ENCODE assay signal across 16 mouse cellular contexts in genomic region chr1:186905942-186906341, GRCm38 (mm10).
"Had no signal": no experiment of that assay in that cellular context is flagged by ENCODE, and none has a peak within 500 bp of the region (broad histone marks: within the 10 kb centered on the region; RNA-seq: fewer than 3 reads in every experiment).

No protein-coding gene starts in this region.

- H3K9me3 ChIP-seq: neural tube, embryonic 13.5 days; neural tube, embryonic 15.5 days; stomach, embryonic 15.5 days had no signal

- H3K4me1 ChIP-seq: stomach, embryonic 15.5 days had no signal

- H3K36me3 ChIP-seq: neural tube, embryonic 13.5 days; neural tube, embryonic 15.5 days; stomach, embryonic 15.5 days had no signal

- H3K27me3 ChIP-seq: stomach, embryonic 15.5 days had no signal

- DNase-seq: retina, postnatal 1 day; right cerebral cortex, adult 18-20 months; right cerebral cortex, postnatal 14 days; right cerebral cortex, postnatal 25 days; right cerebral cortex, postnatal 4 days; spleen, adult 18-20 months; thymus, adult 18-20 months; thymus, adult 2 months; thymus, postnatal 14 days; thymus, postnatal 25 days; thymus, postnatal 36 days; thymus, postnatal 4 days had no signal

- H3K4me2 ChIP-seq: neural tube, embryonic 13.5 days; neural tube, embryonic 15.5 days; stomach, embryonic 15.5 days had no signal

- H3K27ac ChIP-seq: neural tube, embryonic 13.5 days; neural tube, embryonic 15.5 days; stomach, embryonic 15.5 days; stomach, postnatal 0 days had no signal

- H3K9ac ChIP-seq: neural tube, embryonic 13.5 days; neural tube, embryonic 15.5 days; stomach, embryonic 15.5 days had no signal

- H3K4me3 ChIP-seq: neural tube, embryonic 13.5 days; neural tube, embryonic 15.5 days; stomach, embryonic 15.5 days had no signal
